Mouse (Mus musculus): Measurements from ENCODE around the gene Efl1. TPM values are rescaled to one million over a fixed set of nuclear protein-coding genes. Genes with fewer than 3 reads are reported as not detected.
A peak's percentile ranks its signal among the peaks of the same experiment; 100 is the strongest.
"Not testable (repeated sequence)": the region's sequence is repeated elsewhere in the genome, so short reads cannot be mapped to it uniquely, and the experiment has no call there.

Gene Efl1
- polyA plus RNA-seq, 2 experiments from 2014 or later = 40.0 to 41.0 TPM

DNA sequence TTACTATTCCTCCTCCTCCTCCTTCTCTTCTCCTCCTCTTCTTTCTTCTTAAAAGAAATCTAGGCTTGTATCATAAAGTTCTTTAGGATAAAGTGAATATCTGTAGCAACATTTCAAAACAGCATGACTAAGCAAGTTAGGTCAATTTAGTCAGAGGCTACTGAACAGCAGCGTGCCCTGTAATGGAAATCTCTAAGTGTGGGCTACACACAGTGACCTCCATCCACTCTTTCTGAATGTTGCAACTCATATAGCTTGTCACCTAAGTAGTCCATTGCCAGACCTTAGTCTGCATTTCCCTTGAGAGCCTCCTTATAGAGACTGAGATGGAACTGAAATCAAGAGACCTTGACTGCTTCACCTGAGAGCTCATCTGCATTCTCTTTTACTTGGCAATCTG lies 116.5 kb downstream of the Efl1 start:
- no peak for ATAC-seq

GRCm38 (mm10) chr7:82766623-82767022 lies 118.2 kb downstream of the Efl1 start:
- no peak for ATAC-seq

GRCm38 (mm10) chr7:82770207-82770606 lies 121.8 kb downstream of the Efl1 start:
- no peak for ATAC-seq

DNA sequence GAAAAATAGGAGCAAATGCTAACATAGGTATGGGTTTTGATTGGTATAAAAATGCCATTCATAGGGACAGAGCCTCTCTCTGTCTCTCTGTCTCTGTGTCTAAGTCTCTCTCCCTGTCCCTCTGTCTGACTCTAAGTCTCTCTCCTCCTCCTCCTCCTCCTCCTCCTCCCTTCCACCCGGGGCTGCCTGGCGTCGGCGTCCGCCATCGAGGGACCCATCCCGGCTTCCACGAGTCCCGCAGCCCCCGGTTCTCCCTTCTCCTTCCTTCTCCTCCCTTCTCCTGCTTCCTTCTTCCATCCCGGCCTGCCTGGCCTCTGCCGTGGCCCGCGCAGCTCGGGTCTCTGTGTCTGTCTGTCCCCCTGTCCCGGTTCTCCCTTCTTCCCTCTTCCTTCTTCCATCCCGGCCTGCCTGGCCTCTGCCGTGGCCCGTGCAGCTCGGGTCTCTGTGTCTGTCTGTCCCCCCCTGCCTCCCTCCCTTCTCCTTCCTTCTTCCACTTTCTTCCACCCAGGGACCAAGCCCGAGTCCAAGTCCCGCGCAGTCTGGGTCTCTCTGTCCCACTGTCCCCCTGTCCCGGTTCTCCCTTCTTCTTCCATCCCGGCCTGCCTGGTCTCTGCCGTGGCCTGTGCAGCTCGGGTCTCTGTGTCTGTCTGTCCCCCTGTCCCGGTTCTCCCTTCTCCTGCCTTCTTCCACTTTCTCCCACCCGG lies 122.7 kb downstream of the Efl1 start:
- not testable (repeated sequence) for ATAC-seq

- not testable (repeated sequence) for ATAC-seq
These were observed 123.2 kb downstream of the Efl1 start for GRCm38 (mm10) chr7:82771661-82772021.

DNA sequence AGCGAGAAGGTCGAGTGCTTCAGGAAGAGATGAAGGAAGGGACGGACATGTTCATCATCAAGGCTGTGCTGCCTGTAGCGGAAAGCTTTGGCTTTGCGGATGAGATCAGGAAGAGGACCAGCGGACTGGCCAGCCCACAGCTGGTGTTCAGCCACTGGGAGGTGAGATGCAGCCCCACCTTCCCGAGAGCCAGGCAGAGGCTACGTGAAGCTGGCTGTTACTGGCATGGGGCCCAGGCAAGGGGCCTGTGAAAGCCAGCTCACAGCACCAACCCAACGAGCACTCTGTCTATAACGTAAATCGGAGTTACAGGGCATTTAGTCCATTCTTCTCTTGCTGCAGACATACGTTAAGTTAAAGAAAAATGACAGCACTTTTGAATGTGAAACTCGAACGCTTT lies 124.1 kb downstream of the Efl1 start:
- no peak for ATAC-seq

DNA sequence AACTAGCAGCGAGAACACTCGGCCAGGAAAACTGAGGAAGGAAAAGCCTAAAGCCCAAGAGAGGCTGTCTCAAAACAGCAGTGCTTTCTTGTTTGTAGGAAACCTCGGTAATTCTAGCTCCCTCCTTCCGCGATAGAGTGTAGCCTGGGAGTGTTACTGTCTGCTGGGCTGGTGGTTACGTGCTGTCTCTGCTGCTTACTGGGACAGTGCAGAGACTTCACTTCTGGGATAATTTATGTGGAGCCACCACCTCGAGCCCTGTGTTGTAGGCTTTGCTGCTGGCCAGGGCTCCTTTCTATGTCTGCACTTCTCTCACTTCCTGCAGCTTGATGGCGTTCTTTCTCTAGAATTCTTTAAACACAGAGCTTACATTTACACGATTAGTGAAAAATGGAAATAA lies 124.7 kb downstream of the Efl1 start:
- ATAC-seq = peak; percentile 31

GRCm38 (mm10) chr7:82773884-82774283 lies 125.5 kb downstream of the Efl1 start:
- ATAC-seq = peak; percentile 83

- ATAC-seq = no peak
These were observed 126.7 kb downstream of the Efl1 start for GRCm38 (mm10) chr7:82775090-82775489.

DNA sequence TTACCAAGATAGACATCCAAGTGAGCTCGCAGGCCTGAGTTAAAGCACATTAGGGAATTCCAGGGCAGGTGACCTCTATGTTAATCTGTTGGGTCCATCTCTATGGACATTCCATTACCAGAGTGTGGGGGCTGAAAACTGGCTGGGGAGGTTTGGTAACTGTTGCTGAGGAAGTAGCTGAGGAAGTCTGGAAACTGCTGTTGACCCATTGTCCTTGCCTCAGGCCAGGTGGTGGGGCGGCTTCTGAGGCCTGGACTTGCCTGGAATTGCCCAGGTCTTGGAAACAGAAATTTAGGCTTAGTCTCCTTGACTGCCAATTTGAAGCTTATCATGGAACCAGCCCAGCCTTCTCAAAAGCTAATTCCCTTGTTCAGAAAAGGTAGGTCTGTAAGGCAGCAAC lies 134.7 kb downstream of the Efl1 start:
- no peak for ATAC-seq

DNA sequence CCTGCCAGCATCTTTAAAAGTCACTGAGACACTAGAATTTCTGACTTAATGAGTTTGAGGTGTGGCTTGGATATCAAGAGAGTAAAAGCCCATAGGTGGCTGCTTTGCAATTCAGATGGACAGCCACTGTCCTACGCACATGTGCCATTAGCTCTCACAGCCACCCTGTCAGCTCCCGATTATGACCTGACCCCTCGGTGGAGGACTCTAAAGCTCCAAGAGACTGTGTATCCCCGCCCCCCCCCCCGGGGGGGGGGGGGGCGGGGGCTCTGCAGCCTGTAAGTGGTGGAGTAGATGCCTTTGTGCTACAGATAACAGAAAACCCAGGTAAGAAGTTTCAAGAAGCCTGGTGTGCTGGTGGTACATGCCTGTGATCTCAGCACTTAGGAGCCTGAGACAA lies 135.3 kb downstream of the Efl1 start:
- ATAC-seq = no peak

DNA sequence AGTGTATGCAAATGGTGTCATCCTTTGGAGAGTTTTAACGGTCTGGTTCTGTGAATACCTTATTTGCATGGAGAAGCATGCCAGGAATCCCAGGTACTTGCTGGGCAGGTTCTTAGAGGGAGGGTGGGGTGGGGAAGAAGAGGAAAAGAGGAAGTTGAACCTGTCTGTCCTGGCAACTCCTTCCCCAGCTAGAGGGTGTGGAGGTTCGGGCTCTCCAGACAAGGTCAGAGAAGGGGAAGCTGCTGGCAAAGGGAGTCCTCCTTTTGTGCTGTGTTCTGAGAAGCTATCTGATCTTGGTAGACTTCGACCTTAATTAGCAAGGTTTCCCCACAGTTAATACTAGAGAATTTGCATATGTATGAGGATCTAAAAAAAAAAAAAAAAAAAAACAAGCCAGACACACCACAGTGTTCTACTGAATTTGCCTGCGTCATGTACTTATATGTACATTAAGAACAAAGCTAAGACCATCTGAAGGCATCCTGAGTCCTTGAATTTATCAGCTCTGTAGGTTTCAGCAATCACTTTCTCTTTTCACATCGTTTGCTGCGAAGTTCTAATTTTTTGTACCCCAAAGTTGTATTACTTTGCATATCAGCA lies 137.0 kb downstream of the Efl1 start:
- no peak for ATAC-seq

GRCm38 (mm10) chr7:82785970-82786647 lies 137.7 kb downstream of the Efl1 start:
- ATAC-seq = no peak

- no peak for ATAC-seq
These were observed 144.2 kb downstream of the Efl1 start for GRCm38 (mm10) chr7:82792644-82793043.

- no peak for ATAC-seq
These were observed 144.7 kb downstream of the Efl1 start for GRCm38 (mm10) chr7:82793111-82793510.

- no peak for ATAC-seq
These were observed 146.1 kb downstream of the Efl1 start for GRCm38 (mm10) chr7:82794542-82794941.

DNA sequence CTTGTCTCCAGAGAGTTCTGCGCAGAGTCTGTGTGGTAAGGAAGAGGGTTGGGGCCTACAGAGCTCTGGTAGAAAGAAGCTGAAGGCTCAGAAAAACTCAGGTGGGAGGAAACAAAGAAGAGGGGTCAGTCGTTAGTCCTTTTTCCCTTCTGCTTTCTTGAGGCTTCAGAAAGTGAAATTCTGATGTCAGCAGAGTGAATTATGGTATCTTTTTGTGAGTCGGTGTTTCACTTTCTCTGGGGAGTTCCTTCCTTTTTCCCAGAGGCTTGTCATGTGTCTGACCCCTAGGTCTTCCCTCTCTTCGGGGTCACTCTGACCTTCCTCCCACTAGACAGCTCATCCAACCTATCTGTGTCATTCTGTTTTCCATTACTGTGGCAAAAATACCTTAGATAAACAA lies 153.8 kb downstream of the Efl1 start:
- no peak for ATAC-seq

DNA sequence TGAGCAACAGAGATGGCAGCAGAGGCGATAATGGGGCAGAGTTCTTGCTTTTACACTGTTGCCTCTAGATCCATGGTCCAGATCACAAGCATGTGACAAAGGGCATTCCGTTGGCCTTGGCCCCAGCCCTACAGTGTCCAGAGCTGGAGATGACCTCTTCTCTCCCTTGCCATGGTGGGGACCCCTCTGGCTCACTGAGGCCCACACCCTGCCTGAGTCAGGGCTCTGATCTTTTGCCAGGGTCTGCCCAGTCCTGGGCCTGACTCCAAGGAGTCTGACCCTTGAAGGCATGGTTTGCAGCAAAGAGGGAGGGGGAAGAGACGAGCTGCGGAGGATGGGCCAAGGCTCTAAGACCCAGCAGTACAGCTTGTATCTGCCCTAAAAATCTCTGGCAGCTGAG lies 159.8 kb downstream of the Efl1 start:
- no peak for ATAC-seq

GRCm38 (mm10) chr7:82809126-82809525 lies 160.7 kb downstream of the Efl1 start:
- no peak for ATAC-seq

DNA sequence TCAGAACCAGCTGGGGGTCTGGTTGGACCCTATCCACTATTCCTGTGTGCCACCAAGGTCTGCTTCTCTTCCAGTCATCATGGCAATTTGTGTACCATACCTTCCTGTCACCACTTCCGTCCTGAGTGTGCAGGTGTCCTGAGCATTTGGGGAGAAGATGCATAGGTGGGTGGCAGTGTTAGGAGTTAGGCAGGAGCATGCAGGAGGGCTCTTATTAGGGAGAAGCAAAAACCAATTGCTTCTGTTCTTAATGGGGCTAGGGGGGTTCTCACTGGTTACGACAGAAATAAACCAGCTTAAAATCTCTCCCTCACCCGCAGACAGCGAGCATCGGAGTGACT lies 162.4 kb downstream of the Efl1 start:
- ATAC-seq = no peak

DNA sequence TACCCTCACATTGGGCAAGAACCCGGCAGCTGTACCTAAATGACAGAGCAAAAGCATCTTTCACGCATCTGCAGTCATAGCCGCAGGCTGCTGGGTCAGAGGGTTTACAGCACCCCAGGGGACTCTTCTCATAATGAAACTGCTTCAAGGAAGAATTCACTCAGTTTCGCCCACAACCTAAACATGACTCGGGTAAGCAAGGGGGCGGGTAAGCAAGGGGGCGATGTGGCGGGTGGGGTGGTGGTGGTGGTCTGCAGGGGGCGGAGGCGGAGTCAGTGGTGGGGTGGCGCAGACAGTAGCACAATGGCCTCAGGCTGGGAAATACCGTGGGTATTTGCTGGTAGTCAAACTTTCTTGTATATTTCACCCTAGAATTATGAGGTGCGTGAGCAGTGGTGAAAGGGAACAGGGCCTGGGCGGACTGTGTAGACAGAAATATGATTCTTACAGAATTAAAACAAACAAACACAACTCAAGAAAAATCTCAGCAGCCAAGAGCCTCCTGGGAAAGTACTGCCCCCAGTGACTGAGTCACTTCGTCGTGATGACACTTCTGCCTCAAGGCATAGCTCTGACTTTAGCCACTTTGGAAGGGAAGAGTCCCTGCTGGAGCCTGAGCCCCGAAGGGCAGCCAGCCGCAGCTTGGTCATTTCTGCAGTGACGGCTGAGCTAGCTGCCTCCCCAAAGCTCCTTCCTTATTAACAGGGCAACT lies 162.9 kb downstream of the Efl1 start:
- no peak for ATAC-seq

GRCm38 (mm10) chr7:82812186-82813155 lies 164.1 kb downstream of the Efl1 start:
- ATAC-seq = no peak
